In genomic region chr16:11778715-11779460, GRCm38 (mm10) we compare ENCODE assay signal across 11 mouse cellular contexts.
DNase-seq lines count a peak whose midpoint lies in the region; ATAC-seq lines count a peak whose summit lies in the region.
"Had no signal": no experiment of that assay in that cellular context is flagged by ENCODE, and none has a peak within 500 bp of the region (broad histone marks: within the 10 kb centered on the region; RNA-seq: fewer than 3 reads in every experiment).

No protein-coding gene starts in this region.

- DNase-seq in left cerebral cortex, adult 11 months (ENCODE audit: low spot score), result peak; percentile 36
- DNase-seq in left cerebral cortex, postnatal 10 days (ENCODE audit: extremely low spot score in 1 of 2, low spot score in 2 of 2), result no peak
- DNase-seq in cerebellum, postnatal 25 days, result peak; percentile 77 to 82
- peak; percentile 33 to 38 for DNase-seq in layer of hippocampus, postnatal 10 days (ENCODE audit: low spot score in 2 of 2)
- DNase-seq in right cerebral cortex, postnatal 25 days, result peak; percentile 63
- no peak for DNase-seq in lung, postnatal 25 days (ENCODE audit: low spot score)
- DNase-seq in kidney, postnatal 14 days, result no peak
- DNase-seq: gastrocnemius, postnatal 36 days; kidney, postnatal 10 days had no signal

- no peak for ATAC-seq in erythroblast, adult 5-6 weeks (replicated peaks; ENCODE audit: low FRiP score, poor library complexity, severe bottlenecking)
- ATAC-seq: Patski had no signal

- intact Hi-C loops in left cerebral cortex, postnatal 10 days (cut with DNase I), result no loop called here

Comparison
In these comparisons a context has a peak if more than half of its experiments do, and no peak if none do; other contexts are left out.
1. DNase-seq: peak in left cerebral cortex, adult 11 months (single experiment), cerebellum, postnatal 25 days (2 of 2), layer of hippocampus, postnatal 10 days (2 of 2) and right cerebral cortex, postnatal 25 days (single experiment); none in left cerebral cortex, postnatal 10 days (0 of 2), lung, postnatal 25 days (single experiment) and kidney, postnatal 14 days (single experiment).